Mouse (Mus musculus): ENCODE results near the gene B3gnt8. TPM values are rescaled to one million over a fixed set of nuclear protein-coding genes. Genes with fewer than 3 reads are reported as not detected.

Gene B3gnt8
- polyA plus RNA-seq, 1 experiment from 2014 or later: 0.79 TPM

GRCm38 (mm10) chr7:25647574-25648123, 21.2 kb downstream of the B3gnt8 start:
- Histone ChIP-seq H3K36me3 (replicated peaks) (no peaks in the 10 kb centered on the region), H3K27ac (no peak overlapping the region), H3K4me2 (no peak overlapping the region), H3K4me3 (replicated peaks) (no peak overlapping the region), H3K9me3 (no peaks in the 10 kb centered on the region), H3K9ac (no peak overlapping the region), H3K27me3 (no peaks in the 10 kb centered on the region), H3K4me1 (peaks cover 4% of the 10 kb centered on the region; the same call in 1 of the 2 replicates)
- ATAC-seq (ENCODE audit: low FRiP score): no peak
- WGBS: 63% methylated on average over 5 of the region's 5 CpGs

DNA sequence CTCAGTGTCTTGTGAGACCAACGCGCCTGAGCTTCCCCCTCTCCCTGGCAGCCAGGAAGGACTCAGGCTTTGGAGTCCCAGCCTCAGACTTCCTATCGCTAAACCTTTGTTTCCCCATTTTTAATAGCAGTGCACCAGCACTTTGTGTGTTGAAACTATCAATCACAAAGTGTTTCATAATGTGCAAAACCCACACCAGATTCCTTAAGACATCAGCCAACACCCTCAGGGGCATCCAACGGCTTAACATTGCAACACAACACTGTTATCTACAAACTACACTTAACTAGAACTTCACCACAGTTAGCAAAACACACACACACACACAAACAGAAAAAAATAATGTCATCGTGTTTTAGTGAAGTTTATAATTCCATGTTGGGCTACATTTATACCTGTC, 23.4 kb downstream of the B3gnt8 start:
- H3K4me2 ChIP-seq: no peak overlapping the region
- no peaks in the 10 kb centered on the region for H3K27me3 ChIP-seq
- H3K36me3 ChIP-seq (replicated peaks): no peaks in the 10 kb centered on the region
- no peak overlapping the region for H3K9ac ChIP-seq
- no peak for ATAC-seq (ENCODE audit: low FRiP score)
- WGBS: 80% methylated on average over 5 of the region's 5 CpGs
- no peak overlapping the region for H3K4me3 ChIP-seq (replicated peaks)
- peaks cover 4% of the 10 kb centered on the region; the same call in 1 of the 2 replicates for H3K4me1 ChIP-seq
- H3K27ac ChIP-seq: no peak overlapping the region
- H3K9me3 ChIP-seq: no peaks in the 10 kb centered on the region

DNA sequence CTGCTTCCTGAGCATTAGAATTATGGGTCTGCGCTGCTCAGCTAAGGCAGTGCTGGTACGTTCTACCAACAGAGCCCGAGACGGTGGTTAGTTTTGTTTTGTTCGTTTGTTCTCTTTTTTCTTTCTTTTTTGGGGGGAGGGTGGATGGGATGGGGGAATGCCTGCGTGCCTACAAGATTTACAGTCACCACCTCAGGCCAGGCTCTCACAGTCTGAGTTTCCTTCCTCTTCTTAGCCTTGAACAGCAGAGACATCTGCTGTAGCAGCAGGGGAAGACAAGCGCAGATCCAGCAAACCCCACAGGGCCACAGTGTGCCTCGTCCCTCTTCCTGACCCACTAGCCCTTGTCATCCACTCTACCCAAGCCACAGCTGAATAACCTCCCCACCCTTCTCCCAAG, 24.8 kb downstream of the B3gnt8 start:
- Histone ChIP-seq H3K9ac (no peak overlapping the region), H3K27ac (no peak overlapping the region), H3K4me1 (peaks cover 4% of the 10 kb centered on the region; the same call in 1 of the 2 replicates), H3K27me3 (no peaks in the 10 kb centered on the region), H3K36me3 (replicated peaks) (no peaks in the 10 kb centered on the region), H3K4me2 (no peak overlapping the region), H3K4me3 (replicated peaks) (no peak overlapping the region), H3K9me3 (no peaks in the 10 kb centered on the region)
- ATAC-seq (ENCODE audit: low FRiP score): no peak
- WGBS: 94% methylated on average over 8 of the region's 8 CpGs

DNA sequence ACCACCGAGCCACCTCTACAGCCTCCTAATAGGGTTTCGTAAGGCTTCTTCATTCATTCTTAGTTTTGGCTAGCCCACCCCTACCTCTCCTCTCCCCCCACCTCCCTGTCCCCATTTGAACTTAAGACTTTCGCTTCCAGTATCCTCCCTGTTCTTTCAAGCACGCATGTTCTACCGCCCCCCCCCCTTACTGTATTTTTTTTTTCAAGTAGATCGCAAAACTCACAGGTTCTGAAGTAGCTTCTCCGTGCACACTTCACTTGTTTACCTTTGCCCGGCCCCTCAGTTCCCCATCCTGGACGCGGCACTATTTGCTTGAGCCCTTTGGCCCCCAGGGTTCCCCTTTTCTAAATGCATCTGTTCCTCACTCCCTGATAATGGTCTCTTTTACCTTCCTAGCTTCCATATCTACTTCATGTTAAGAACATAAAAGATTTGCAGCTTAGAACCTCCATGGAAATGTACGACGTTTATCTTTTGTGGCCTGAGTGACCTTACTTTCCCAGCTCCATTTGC, 25.8 kb downstream of the B3gnt8 start:
- Histone ChIP-seq H3K4me2 (no peak overlapping the region), H3K9ac (no peak overlapping the region), H3K27me3 (no peaks in the 10 kb centered on the region), H3K27ac (no peak overlapping the region), H3K4me3 (replicated peaks) (no peak overlapping the region), H3K36me3 (replicated peaks) (no peaks in the 10 kb centered on the region), H3K4me1 (peaks cover 8% of the 10 kb centered on the region; the same call in 1 of the 2 replicates), H3K9me3 (no peaks in the 10 kb centered on the region)
- WGBS: 93% methylated on average over 12 of the region's 12 CpGs
- ATAC-seq (ENCODE audit: low FRiP score): no peak

GRCm38 (mm10) chr7:25655601-25656428, 29.4 kb downstream of the B3gnt8 start:
- H3K27ac ChIP-seq: no peak overlapping the region
- H3K4me2 ChIP-seq: no peak overlapping the region
- no peaks in the 10 kb centered on the region for H3K9me3 ChIP-seq
- no peaks in the 10 kb centered on the region for H3K27me3 ChIP-seq
- peaks cover 23% of the 10 kb centered on the region for H3K4me1 ChIP-seq
- no peak for ATAC-seq (ENCODE audit: low FRiP score)
- no peak overlapping the region for H3K9ac ChIP-seq
- no peak overlapping the region for H3K4me3 ChIP-seq (replicated peaks)
- 85% methylated on average over 11 of the region's 11 CpGs for WGBS
- no peaks in the 10 kb centered on the region for H3K36me3 ChIP-seq (replicated peaks)

GRCm38 (mm10) chr7:25657785-25658184, 31.3 kb downstream of the B3gnt8 start:
- H3K27me3 ChIP-seq: no peaks in the 10 kb centered on the region
- ATAC-seq (ENCODE audit: low FRiP score): no peak
- no peaks in the 10 kb centered on the region for H3K36me3 ChIP-seq (replicated peaks)
- H3K9ac ChIP-seq: peak overlapping the region; percentile 53
- peak overlapping the region; percentile 66 for H3K4me3 ChIP-seq (replicated peaks)
- H3K27ac ChIP-seq: no peak overlapping the region
- peak overlapping the region; percentile 73 for H3K4me2 ChIP-seq
- 42% methylated on average over 10 of the region's 10 CpGs for WGBS
- peaks cover 23% of the 10 kb centered on the region for H3K4me1 ChIP-seq
- no peaks in the 10 kb centered on the region for H3K9me3 ChIP-seq

- peak within 1 kb of the TSS; percentile 63 for H3K27ac ChIP-seq
- peaks cover 23% of the 10 kb centered on the region for H3K4me1 ChIP-seq
Measured at GRCm38 (mm10) chr7:25658657-25659472, 32.4 kb downstream of the B3gnt8 start, which contains the start of the genes Bckdha and Exosc5. Gene Bckdha (minus strand): TSS chr7:25658981. Gene Exosc5 (plus strand): TSS chr7:25659164.

GRCm38 (mm10) chr7:25666381-25666780, 39.9 kb downstream of the B3gnt8 start:
- no peak overlapping the region for H3K4me3 ChIP-seq (replicated peaks)
- no peak overlapping the region for H3K9ac ChIP-seq
- H3K4me2 ChIP-seq: no peak overlapping the region
- H3K9me3 ChIP-seq: no peaks in the 10 kb centered on the region
- peaks cover 49% of the 10 kb centered on the region for H3K36me3 ChIP-seq (replicated peaks)
- ATAC-seq (ENCODE audit: low FRiP score): no peak
- WGBS: 95% methylated on average over 8 of the region's 8 CpGs
- H3K4me1 ChIP-seq: no peaks in the 10 kb centered on the region
- H3K27ac ChIP-seq: no peak overlapping the region
- no peaks in the 10 kb centered on the region for H3K27me3 ChIP-seq

More at GRCm38 (mm10) chr7:25658657-25659472, 32.4 kb downstream of the B3gnt8 start, which contains the start of the genes Bckdha and Exosc5:
- peak within 1 kb of the TSS; percentile 73 for H3K4me2 ChIP-seq
- H3K36me3 ChIP-seq (replicated peaks): peaks cover 7% of the 10 kb centered on the region
- H3K27me3 ChIP-seq: no peaks in the 10 kb centered on the region
- H3K4me3 ChIP-seq (replicated peaks): peak within 1 kb of the TSS; percentile 66
- ATAC-seq (ENCODE audit: low FRiP score): peak; percentile 99
- H3K9me3 ChIP-seq: no peaks in the 10 kb centered on the region
- peak within 1 kb of the TSS; percentile 62 for H3K9ac ChIP-seq
- WGBS: 0% methylated on average over 50 of the region's 50 CpGs

DNA sequence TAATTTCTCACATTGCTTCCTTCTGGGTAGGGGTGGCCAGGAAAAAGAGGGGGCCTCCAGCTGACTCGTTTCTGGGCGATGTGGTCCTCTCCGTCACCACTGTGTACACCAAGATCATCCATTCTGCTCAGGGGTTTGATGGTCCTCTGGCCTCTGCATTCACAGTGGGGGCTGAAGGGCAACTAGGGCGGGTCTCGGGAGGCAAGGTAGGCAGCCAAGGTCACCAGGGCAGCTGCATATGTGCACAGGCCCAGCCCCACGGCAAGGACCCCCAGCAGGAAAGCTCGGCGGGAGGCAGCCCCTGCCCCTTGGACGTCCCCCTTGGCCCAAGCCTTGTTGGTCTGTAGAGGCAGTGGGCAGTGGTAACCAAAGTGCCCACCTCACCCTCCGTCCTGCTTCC, 42.7 kb downstream of the B3gnt8 start:
- Histone ChIP-seq H3K36me3 (replicated peaks) (peaks cover 38% of the 10 kb centered on the region), H3K9me3 (no peaks in the 10 kb centered on the region), H3K4me1 (no peaks in the 10 kb centered on the region), H3K9ac (no peak overlapping the region), H3K4me3 (replicated peaks) (no peak overlapping the region), H3K27me3 (peaks cover 13% of the 10 kb centered on the region), H3K4me2 (no peak overlapping the region), H3K27ac (no peak overlapping the region)
- no peak for ATAC-seq (ENCODE audit: low FRiP score)
- 86% methylated on average over 10 of the region's 10 CpGs for WGBS

- Histone ChIP-seq H3K4me2 (no peak overlapping the region), H3K36me3 (replicated peaks) (peaks cover 34% of the 10 kb centered on the region), H3K9ac (no peak overlapping the region), H3K27ac (no peak overlapping the region), H3K4me3 (replicated peaks) (no peak overlapping the region), H3K9me3 (no peaks in the 10 kb centered on the region), H3K4me1 (peaks cover 4% of the 10 kb centered on the region; the same call in 1 of the 2 replicates), H3K27me3 (peaks cover 18% of the 10 kb centered on the region)
- ATAC-seq (ENCODE audit: low FRiP score): no peak
- WGBS: 82% methylated on average over 9 of the region's 9 CpGs
Measured at GRCm38 (mm10) chr7:25669631-25670030, 43.2 kb downstream of the B3gnt8 start.

DNA sequence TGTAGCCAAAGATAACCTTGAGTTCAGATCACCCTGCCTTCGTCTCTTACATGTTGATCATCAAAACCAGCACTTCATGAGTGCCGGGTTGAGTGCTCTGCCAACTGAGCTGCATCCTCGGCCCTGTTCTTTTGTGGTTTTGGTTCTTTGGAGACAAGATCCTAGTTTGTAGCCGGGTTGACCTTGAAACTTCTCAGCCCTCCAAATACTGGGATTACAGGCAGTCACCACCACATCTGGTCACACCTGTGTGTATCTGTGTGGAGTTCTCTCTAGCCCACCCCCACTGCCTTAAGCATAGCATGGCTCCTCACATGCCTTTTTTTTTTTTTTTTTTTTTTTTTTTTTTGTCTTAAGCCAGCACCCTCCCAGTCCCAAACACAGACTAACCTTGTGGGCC, 43.6 kb downstream of the B3gnt8 start:
- peaks cover 8% of the 10 kb centered on the region for H3K4me1 ChIP-seq
- peaks cover 29% of the 10 kb centered on the region for H3K36me3 ChIP-seq (replicated peaks)
- ATAC-seq (ENCODE audit: low FRiP score): no peak
- no peak overlapping the region for H3K4me2 ChIP-seq
- 87% methylated on average over 4 of the region's 4 CpGs for WGBS
- H3K4me3 ChIP-seq (replicated peaks): no peak overlapping the region
- no peaks in the 10 kb centered on the region for H3K9me3 ChIP-seq
- H3K9ac ChIP-seq: no peak overlapping the region
- H3K27me3 ChIP-seq: peaks cover 23% of the 10 kb centered on the region
- no peak overlapping the region for H3K27ac ChIP-seq

- Histone ChIP-seq H3K27me3 (peaks cover 38% of the 10 kb centered on the region), H3K9ac (no peak overlapping the region), H3K4me2 (no peak overlapping the region), H3K4me1 (peaks cover 9% of the 10 kb centered on the region), H3K9me3 (no peaks in the 10 kb centered on the region), H3K4me3 (replicated peaks) (no peak overlapping the region), H3K36me3 (replicated peaks) (peaks cover 18% of the 10 kb centered on the region), H3K27ac (no peak overlapping the region)
- no peak for ATAC-seq (ENCODE audit: low FRiP score)
- WGBS: 86% methylated on average over 2 of the region's 2 CpGs
Measured at GRCm38 (mm10) chr7:25671686-25672085, 45.2 kb downstream of the B3gnt8 start.
